Mouse (Mus musculus) forebrain, embryonic 10.5 days (tissue): ENCODE measurements around the gene Unc80. TPM values are rescaled to one million over a fixed set of nuclear protein-coding genes. Genes with fewer than 3 reads are reported as not detected.

Source experiments
- DNase-seq: peaks from one replicate; pipeline ENCODE4 v3.0.0-alpha.2; 2017; ENCODE audit warnings: low spot score; ENCODE audit errors: extremely low spot score
- H3K27ac ChIP-seq: fragments of 300-500 bp; sonication (generic); 2 replicates; pipeline ENCODE4 v1.5.1; 2016; ENCODE audit warnings: mild to moderate bottlenecking
- H3K27me3 ChIP-seq: fragments of 300-500 bp; sonication (generic); 2 replicates; pipeline ENCODE4 v1.6.1; 2016; ENCODE audit warnings: mild to moderate bottlenecking; ENCODE audit not compliant: poor library complexity, severe bottlenecking
- H3K36me3 ChIP-seq: fragments of 300-500 bp; sonication (generic); replicated peaks from 2 replicates; pipeline ENCODE4 v1.6.1; 2016; ENCODE audit warnings: mild to moderate bottlenecking, moderate library complexity
- H3K4me1 ChIP-seq: fragments of 300-500 bp; sonication (generic); 2 replicates; pipeline ENCODE4 v1.6.1; 2016
- H3K4me3 ChIP-seq: fragments of 300-500 bp; sonication (generic); 2 replicates; pipeline ENCODE4 v1.5.1; 2016; ENCODE audit warnings: mild to moderate bottlenecking, moderate library complexity
- H3K9me3 ChIP-seq: fragments of 300-500 bp; sonication (generic); 2 replicates; pipeline ENCODE4 v1.6.1; 2016; ENCODE audit warnings: mild to moderate bottlenecking, moderate library complexity
- WGBS: fragments of 180-500 bp; shearing (Covaris S2); methylation state at CpG from one replicate; pipeline ENCODE4 v1.1.7; 2016; 5-methylcytosine and 5-hydroxymethylcytosine counted together
- polyA plus RNA-seq: library from polyadenylated mRNA; unstranded; fragments of >200 nt; fragmentation: Nextera tagmentation; extraction: Ambion mirVana; gene quantifications from 2 replicates; pipeline ENCODE4 v1.2.1, GENCODE M21; 2016

Unc80 gene
- 0.37 and 0.42 TPM in 2 replicates for polyA plus RNA-seq

GRCm38 (mm10) chr1:66467821-66468703 is at the start of gene Unc80:
Gene Unc80 (plus strand): TSS chr1:66468367.
- H3K4me3 ChIP-seq, result peak within 1 kb of the TSS; percentile 75
- H3K36me3 ChIP-seq, result no peaks in the 10 kb centered on the region
- H3K27me3 ChIP-seq, result peaks cover 26% of the 10 kb centered on the region
- DNase-seq, result peak; percentile 61
- WGBS, result under 1% methylated on average over 70 of the region's 83 CpGs
- no peaks in the 10 kb centered on the region for H3K9me3 ChIP-seq
- peak within 1 kb of the TSS; percentile 82 for H3K27ac ChIP-seq
- H3K4me1 ChIP-seq, result peaks cover 16% of the 10 kb centered on the region

- Histone ChIP-seq H3K4me1 (no peaks in the 10 kb centered on the region), H3K36me3 (peaks cover 28% of the 10 kb centered on the region), H3K4me3 (no peak overlapping the region), H3K9me3 (no peaks in the 10 kb centered on the region), H3K27me3 (no peaks in the 10 kb centered on the region), H3K27ac (no peak overlapping the region)
- DNase-seq, result no peak
- whole genome bisulfite sequencing, result 94% methylated on average over 5 of the region's 5 CpGs
Measured at GRCm38 (mm10) chr1:66426073-66426472, 42.1 kb upstream of the Unc80 start.

- Histone ChIP-seq H3K9me3 (no peaks in the 10 kb centered on the region), H3K36me3 (peaks cover 9% of the 10 kb centered on the region), H3K4me3 (no peak overlapping the region), H3K4me1 (no peaks in the 10 kb centered on the region), H3K27ac (no peak overlapping the region), H3K27me3 (no peaks in the 10 kb centered on the region)
- DNase-seq, result no peak
Measured at GRCm38 (mm10) chr1:66430962-66431361, 37.2 kb upstream of the Unc80 start.

- 90% methylated on average over 6 of the region's 6 CpGs for WGBS
- no peaks in the 10 kb centered on the region for H3K9me3 ChIP-seq
- DNase-seq, result no peak
- H3K4me3 ChIP-seq, result no peak overlapping the region
- no peaks in the 10 kb centered on the region for H3K4me1 ChIP-seq
- no peak overlapping the region for H3K27ac ChIP-seq
- H3K27me3 ChIP-seq, result no peaks in the 10 kb centered on the region
- peaks cover 7% of the 10 kb centered on the region for H3K36me3 ChIP-seq
Measured at GRCm38 (mm10) chr1:66431472-66431871, 36.7 kb upstream of the Unc80 start.

GRCm38 (mm10) chr1:66438069-66438468 is 30.1 kb upstream of the Unc80 start:
- H3K4me1 ChIP-seq, result no peaks in the 10 kb centered on the region
- 81% methylated on average over 2 of the region's 2 CpGs for WGBS
- no peak for DNase-seq
- no peaks in the 10 kb centered on the region for H3K9me3 ChIP-seq
- H3K36me3 ChIP-seq, result peaks cover 12% of the 10 kb centered on the region
- no peak overlapping the region for H3K27ac ChIP-seq
- no peaks in the 10 kb centered on the region for H3K27me3 ChIP-seq
- H3K4me3 ChIP-seq, result no peak overlapping the region

GRCm38 (mm10) chr1:66442922-66443321 is 25.2 kb upstream of the Unc80 start:
- no peak overlapping the region for H3K27ac ChIP-seq
- no peak overlapping the region for H3K4me3 ChIP-seq
- H3K9me3 ChIP-seq, result no peaks in the 10 kb centered on the region
- H3K4me1 ChIP-seq, result no peaks in the 10 kb centered on the region
- H3K36me3 ChIP-seq, result peaks cover 4% of the 10 kb centered on the region; the same call in 1 of the 2 replicates
- 83% methylated on average over 2 of the region's 2 CpGs for WGBS
- DNase-seq, result no peak
- no peaks in the 10 kb centered on the region for H3K27me3 ChIP-seq

GRCm38 (mm10) chr1:66449471-66449870 is 18.7 kb upstream of the Unc80 start:
- Histone ChIP-seq H3K4me1 (no peaks in the 10 kb centered on the region), H3K9me3 (no peaks in the 10 kb centered on the region), H3K4me3 (no peak overlapping the region), H3K27ac (no peak overlapping the region), H3K36me3 (no peaks in the 10 kb centered on the region), H3K27me3 (no peaks in the 10 kb centered on the region)
- WGBS, result 83% methylated on average over 2 of the region's 2 CpGs
- no peak for DNase-seq

- Histone ChIP-seq H3K27me3 (no peaks in the 10 kb centered on the region), H3K4me3 (no peak overlapping the region), H3K36me3 (no peaks in the 10 kb centered on the region), H3K4me1 (0 out of 2 replicates have a peak, but pooled peaks cover 3% of the 10 kb centered on the region), H3K9me3 (no peaks in the 10 kb centered on the region), H3K27ac (no peak overlapping the region)
- DNase-seq, result no peak
- WGBS, result 19% methylated on average over 2 of the region's 2 CpGs
Measured at GRCm38 (mm10) chr1:66456580-66456979, 11.6 kb upstream of the Unc80 start.

- Histone ChIP-seq H3K27ac (no peak overlapping the region), H3K4me1 (0 out of 2 replicates have a peak, but pooled peaks cover 3% of the 10 kb centered on the region), H3K4me3 (no peak overlapping the region), H3K36me3 (no peaks in the 10 kb centered on the region), H3K9me3 (no peaks in the 10 kb centered on the region), H3K27me3 (no peaks in the 10 kb centered on the region)
- 88% methylated on average over 3 of the region's 3 CpGs for WGBS
- no peak for DNase-seq
Measured at GRCm38 (mm10) chr1:66457747-66458146, 10.4 kb upstream of the Unc80 start.

- Histone ChIP-seq H3K4me1 (0 out of 2 replicates have a peak, but pooled peaks cover 3% of the 10 kb centered on the region), H3K27me3 (no peaks in the 10 kb centered on the region), H3K27ac (no peak overlapping the region), H3K4me3 (no peak overlapping the region), H3K9me3 (no peaks in the 10 kb centered on the region), H3K36me3 (no peaks in the 10 kb centered on the region)
- WGBS, result 79% methylated on average over 3 of the region's 3 CpGs
- no peak for DNase-seq
Measured at GRCm38 (mm10) chr1:66459394-66459793, 8.8 kb upstream of the Unc80 start.

- WGBS, result 87% methylated on average over 4 of the region's 4 CpGs
- DNase-seq, result no peak
- no peaks in the 10 kb centered on the region for H3K36me3 ChIP-seq
Measured at GRCm38 (mm10) chr1:66460850-66461249, 7.3 kb upstream of the Unc80 start.

GRCm38 (mm10) chr1:66468704-66469020 is 495 bp downstream of the Unc80 start:
- peaks cover 26% of the 10 kb centered on the region for H3K27me3 ChIP-seq
- no peak overlapping the region for H3K27ac ChIP-seq
- H3K9me3 ChIP-seq, result no peaks in the 10 kb centered on the region
- 9% methylated on average over 3 of the region's 3 CpGs for WGBS
- H3K4me3 ChIP-seq, result peak overlapping the region; percentile 75
- peaks cover 16% of the 10 kb centered on the region for H3K4me1 ChIP-seq
- H3K36me3 ChIP-seq, result no peaks in the 10 kb centered on the region
- no peak for DNase-seq

More at GRCm38 (mm10) chr1:66460850-66461249, 7.3 kb upstream of the Unc80 start:
- Histone ChIP-seq H3K4me3 (no peak overlapping the region), H3K4me1 (0 out of 2 replicates have a peak, but pooled peaks cover 3% of the 10 kb centered on the region), H3K27me3 (no peaks in the 10 kb centered on the region), H3K9me3 (no peaks in the 10 kb centered on the region), H3K27ac (no peak overlapping the region)

GRCm38 (mm10) chr1:66482751-66483150 is 14.6 kb downstream of the Unc80 start:
- 92% methylated on average over 3 of the region's 3 CpGs for WGBS

More at GRCm38 (mm10) chr1:66482751-66483150, 14.6 kb downstream of the Unc80 start:
- no peak for DNase-seq
- no peaks in the 10 kb centered on the region for H3K4me1 ChIP-seq
- no peaks in the 10 kb centered on the region for H3K36me3 ChIP-seq
- H3K27ac ChIP-seq, result no peak overlapping the region
- no peak overlapping the region for H3K4me3 ChIP-seq
- H3K9me3 ChIP-seq, result no peaks in the 10 kb centered on the region
- H3K27me3 ChIP-seq, result no peaks in the 10 kb centered on the region
